Mouse (Mus musculus) gastrocnemius, postnatal 10 days (tissue): ENCODE data around the gene Stk36. TPM values are rescaled to one million over a fixed set of nuclear protein-coding genes. Genes with fewer than 3 reads are reported as not detected.

Experiments used
- DNase-seq: peaks from one replicate; pipeline ENCODE4 v3.0.0; 2021; ENCODE audit warnings: mixed read lengths
- microRNA-seq, 2 experiments: library from miRNA; unstranded; fragments of <30 nt; microRNA quantifications; one replicate each; pipeline ENCODE4 v1.2.0; 2021
- total RNA-seq, 2 experiments: library from RNA; stranded (reverse); gene quantifications; 2 replicates each; pipeline ENCODE4 v1.2.3; 2021

Stk36 gene
- total RNA-seq, 2 experiments from 2014 or later: 0.88 to 1.8 TPM

- DNase-seq: no peak
Observed at GRCm38 (mm10) chr1:74668371-74668770, 67.1 kb downstream of the Stk36 start.

- DNase-seq: no peak
Observed at GRCm38 (mm10) chr1:74672731-74673130, 71.5 kb downstream of the Stk36 start.

- no peak for DNase-seq
Observed at GRCm38 (mm10) chr1:74676863-74677262, 75.6 kb downstream of the Stk36 start.

- no peak for DNase-seq
Observed at GRCm38 (mm10) chr1:74677843-74678242, 76.6 kb downstream of the Stk36 start.

Small RNAs within 50 kb of the gene (microRNA-seq; reads per million reads assigned to microRNA genes)
- gene Gm25035: 0 reads per million in 2 experiments

Other genes with a start within 250 kb of the Stk36 start
- under 1 TPM; 0.16 to 0.36 TPM for gene Catip, start 239.3 kb upstream of the Stk36 start, total RNA-seq
- 1 to 10 TPM; 2.5 to 5.2 TPM for gene Slc11a1, start 226.2 kb upstream of the Stk36 start, total RNA-seq
- gene Ctdsp1, start 209.9 kb upstream of the Stk36 start, total RNA-seq: 100 to 1,000 TPM in 1 of 2 experiments, 10 to 100 TPM in 1; 99.4 to 103 TPM
- gene Vil1, start 192.1 kb upstream of the Stk36 start, total RNA-seq: under 1 TPM; 0.09 to 0.16 TPM
- 10 to 100 TPM; 16.6 to 18.7 TPM for gene Cnot9, start 95.4 kb upstream of the Stk36 start, total RNA-seq
- 10 to 100 TPM; 69.1 to 69.5 TPM for gene Plcd4, start 58.6 kb upstream of the Stk36 start, total RNA-seq
- 10 to 100 TPM in 1 of 2 experiments, 1 to 10 TPM in 1; 9.0 to 14.0 TPM for gene Usp37, start 57.2 kb upstream of the Stk36 start, total RNA-seq
- 10 to 100 TPM in 1 of 2 experiments, 1 to 10 TPM in 1; 7.1 to 11.2 TPM for gene Zfp142, start 13.2 kb upstream of the Stk36 start, total RNA-seq
- gene Bcs1l, start 13.2 kb upstream of the Stk36 start, total RNA-seq: 10 to 100 TPM; 12.7 to 13.7 TPM
- 10 to 100 TPM; 18.1 to 23.1 TPM for gene Rnf25, start within 50 bp of the Stk36 start, total RNA-seq
- gene Ttll4, start 60.3 kb downstream of the Stk36 start, total RNA-seq: 10 to 100 TPM; 10.4 to 15.3 TPM
- gene Cyp27a1, start 112.1 kb downstream of the Stk36 start, total RNA-seq: 1 to 10 TPM; 8.6 to 8.9 TPM
- gene Prkag3, start 147.8 kb downstream of the Stk36 start, total RNA-seq: 10 to 100 TPM; 64.7 to 66.7 TPM
- 1 to 10 TPM in 1 of 2 experiments, under 1 TPM in 1; 0.95 to 1.5 TPM for gene Wnt6, start 170.4 kb downstream of the Stk36 start, total RNA-seq
- gene Wnt10a, start 190.1 kb downstream of the Stk36 start, total RNA-seq: under 1 TPM in 1 of 2 experiments, not detected in 1; 0.29 TPM